Mouse (Mus musculus) lung, postnatal 10 days (tissue): ENCODE data around the gene Lgmn.
A peak's percentile ranks its signal among the peaks of the same experiment; 100 is the strongest.

Experiments used
- DNase-seq: peaks from one replicate; pipeline ENCODE4 v3.0.0; 2021

Gene Lgmn

DNA sequence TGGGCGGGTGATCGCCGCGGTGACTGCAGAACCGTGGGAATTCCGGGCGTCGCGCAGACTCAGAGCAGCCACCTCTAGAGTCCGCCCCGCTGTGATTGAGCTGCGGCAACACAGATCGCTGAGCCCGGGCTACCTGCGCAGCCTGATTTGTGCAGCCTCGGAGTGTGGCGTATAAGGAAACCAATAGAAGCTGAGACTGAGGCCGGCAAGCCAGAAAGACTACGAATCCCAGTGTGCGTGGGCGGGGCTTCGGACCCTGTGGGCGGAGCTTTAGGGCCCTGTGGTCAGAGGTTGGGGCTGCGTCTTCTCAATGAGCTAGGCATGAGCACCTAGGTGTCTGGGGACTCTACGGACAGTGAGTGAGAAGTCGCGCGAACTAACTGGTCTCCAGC, at the start of gene Lgmn:
TSS of gene Lgmn (minus strand) at position 182 of the 392 bp plus-strand sequence.
- peak; percentile 99 for DNase-seq

GRCm38 (mm10) chr12:102484946-102485345, 45.3 kb upstream of the Lgmn start:
- no peak for DNase-seq

DNA sequence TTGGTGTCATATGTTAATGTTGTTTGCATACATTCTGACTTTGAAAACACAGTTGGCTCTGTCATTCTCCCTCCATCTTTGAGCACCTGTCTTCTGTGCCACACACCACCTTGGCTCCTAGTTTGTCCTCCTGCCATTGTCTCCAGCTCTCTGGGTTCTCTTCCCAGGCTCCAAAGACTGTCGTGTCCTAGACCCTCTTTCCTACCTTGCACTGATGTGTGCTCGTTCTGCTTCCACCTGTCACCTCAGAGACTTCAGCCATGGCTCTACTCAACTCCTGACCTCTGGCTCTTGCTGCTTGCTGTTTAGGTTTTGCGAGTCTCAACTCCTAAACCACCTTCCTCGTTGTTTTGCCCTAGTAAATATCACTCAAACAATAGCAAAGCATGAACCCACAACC, 40.9 kb upstream of the Lgmn start:
- DNase-seq: no peak

- DNase-seq: no peak
Observed at GRCm38 (mm10) chr12:102474411-102474810, 34.8 kb upstream of the Lgmn start.

DNA sequence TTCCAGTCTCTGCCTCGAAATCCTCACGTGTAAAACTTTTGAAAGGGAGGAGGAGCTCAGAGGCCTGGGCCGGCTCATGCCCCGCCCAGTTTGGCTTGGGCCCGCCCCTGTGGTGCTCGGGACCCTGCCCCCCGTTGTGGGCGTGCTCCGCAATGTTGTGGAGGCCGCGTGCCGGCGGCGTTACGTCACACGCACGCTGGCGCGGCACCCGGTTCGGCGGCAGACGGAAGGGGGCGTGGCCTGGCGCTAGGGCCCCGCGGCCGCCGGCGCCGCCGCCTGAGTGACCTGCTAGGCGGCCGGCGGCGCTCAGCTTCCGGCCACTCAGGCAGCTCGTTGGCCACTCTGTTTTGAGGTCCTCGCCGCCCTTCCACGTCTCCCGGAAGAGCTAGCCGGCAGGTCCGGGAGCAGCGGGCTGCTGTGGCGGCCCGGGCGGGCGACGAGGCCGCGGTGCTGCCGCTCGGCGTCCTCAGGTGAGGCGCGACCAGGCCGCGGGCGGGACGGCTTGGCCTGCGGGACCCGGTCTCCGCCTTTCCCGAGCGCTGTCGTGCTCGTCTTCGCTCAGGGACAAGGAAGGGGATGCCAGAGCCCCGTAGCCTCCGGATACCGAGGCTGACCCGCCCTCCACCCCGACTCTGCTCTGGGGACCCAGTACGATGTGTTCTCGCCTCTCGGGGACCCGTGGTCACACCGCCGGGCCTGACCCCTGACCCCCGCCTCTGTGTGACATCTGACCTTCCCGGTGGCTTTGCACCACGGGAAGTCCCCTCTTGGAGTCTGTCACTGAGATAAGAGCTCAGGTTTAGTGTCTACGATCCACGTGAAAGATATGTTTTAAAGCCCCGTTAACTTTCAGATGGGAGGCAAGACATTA, 29.5 kb upstream of the Lgmn start, which contains the start of gene Golga5:
TSS of gene Golga5 (plus strand) at position 242 of the 871 bp plus-strand sequence.
- peak; percentile 98 for DNase-seq

GRCm38 (mm10) chr12:102468136-102468535, 28.5 kb upstream of the Lgmn start:
- DNase-seq: no peak

DNA sequence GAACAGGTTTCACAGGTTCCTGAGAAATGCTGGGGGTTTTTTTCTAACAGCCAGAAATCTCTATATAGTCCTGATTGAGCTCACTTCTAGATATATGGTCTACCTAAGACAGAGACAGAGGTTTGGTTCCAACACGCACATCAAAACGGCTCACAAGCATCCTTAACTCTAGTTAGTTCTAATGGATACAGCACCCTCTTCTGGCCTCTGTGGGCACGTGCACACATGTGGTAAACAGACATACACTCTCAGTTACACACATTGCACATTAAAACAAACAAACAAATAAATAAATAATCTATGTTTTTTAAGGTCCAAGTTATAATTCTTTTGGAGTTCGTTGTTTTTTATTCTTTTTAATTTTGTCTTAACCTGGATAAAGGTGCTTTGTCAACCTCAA, 25.0 kb upstream of the Lgmn start:
- DNase-seq: no peak

DNA sequence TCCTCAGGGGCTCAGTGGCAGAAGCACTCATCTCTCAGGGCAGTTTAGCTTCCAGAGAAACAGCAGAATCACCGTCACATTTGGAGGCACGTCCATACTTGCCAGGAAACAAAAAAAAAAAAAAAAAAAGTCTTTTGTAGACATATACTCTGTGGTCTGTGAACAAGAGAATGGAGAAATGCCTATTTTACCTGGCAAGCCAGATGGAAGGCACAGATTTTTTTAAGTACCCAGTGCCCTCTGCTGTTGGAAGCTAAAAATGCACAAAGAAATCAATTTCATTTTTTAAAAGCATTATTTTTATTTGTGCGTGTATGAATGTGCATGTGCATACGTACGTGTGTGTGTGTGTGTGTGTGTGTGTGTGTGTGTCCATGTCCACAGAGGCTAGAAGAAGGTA, 21.6 kb upstream of the Lgmn start:
- no peak for DNase-seq

GRCm38 (mm10) chr12:102460014-102460413, 20.4 kb upstream of the Lgmn start:
- no peak for DNase-seq

DNA sequence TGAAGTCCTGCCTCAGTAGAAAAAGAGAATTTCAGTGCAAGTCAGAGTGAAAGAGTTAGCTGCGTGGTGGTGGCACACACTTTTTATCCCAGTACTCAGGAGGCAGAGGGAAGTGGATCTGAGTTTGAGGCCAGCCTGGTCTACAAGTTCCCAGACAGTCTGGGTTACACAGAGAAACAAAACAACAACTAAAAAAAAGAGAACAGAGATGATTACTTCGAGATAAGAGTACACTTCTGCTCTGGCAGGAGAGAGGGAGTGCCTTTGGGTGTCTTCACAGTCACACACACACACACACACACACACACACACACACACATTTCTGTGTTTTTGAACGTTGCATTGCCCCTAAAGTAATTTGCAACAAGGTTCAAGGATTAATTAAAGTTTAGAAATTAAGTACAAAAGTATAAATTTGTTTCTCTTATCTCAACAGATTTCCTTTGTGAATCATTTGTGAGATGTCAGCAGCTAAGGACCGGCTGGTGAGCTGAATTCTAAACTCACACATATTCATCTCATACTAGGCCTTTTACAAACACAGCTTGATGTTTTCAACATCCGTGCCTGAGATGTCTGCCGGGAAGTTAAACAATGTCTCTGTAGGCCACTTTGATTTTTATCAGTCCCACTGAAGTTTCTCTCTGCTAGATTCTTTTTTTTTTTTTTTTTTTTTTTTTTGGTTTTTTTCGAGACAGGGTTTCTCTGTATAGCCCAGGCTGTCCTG, 17.0 kb upstream of the Lgmn start:
- no peak for DNase-seq

DNA sequence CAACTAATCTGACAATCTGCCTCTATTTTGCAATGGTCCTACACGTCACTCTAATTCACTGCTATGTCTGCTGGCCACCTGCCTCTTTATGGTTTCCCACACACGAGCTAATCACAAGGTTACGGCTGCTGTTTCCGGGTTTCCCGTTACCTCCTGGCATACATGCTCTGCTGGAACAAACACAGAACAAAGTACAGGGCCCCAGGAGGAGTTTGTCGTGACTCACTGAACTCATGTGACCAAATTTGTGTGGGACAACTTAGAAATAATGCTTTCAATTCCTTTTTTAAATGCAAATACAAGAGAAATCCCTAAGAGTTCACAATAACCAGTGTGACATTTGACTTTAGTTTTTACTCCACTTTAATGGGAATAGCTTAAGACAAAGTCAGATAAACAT, 14.0 kb upstream of the Lgmn start:
- DNase-seq: no peak

DNA sequence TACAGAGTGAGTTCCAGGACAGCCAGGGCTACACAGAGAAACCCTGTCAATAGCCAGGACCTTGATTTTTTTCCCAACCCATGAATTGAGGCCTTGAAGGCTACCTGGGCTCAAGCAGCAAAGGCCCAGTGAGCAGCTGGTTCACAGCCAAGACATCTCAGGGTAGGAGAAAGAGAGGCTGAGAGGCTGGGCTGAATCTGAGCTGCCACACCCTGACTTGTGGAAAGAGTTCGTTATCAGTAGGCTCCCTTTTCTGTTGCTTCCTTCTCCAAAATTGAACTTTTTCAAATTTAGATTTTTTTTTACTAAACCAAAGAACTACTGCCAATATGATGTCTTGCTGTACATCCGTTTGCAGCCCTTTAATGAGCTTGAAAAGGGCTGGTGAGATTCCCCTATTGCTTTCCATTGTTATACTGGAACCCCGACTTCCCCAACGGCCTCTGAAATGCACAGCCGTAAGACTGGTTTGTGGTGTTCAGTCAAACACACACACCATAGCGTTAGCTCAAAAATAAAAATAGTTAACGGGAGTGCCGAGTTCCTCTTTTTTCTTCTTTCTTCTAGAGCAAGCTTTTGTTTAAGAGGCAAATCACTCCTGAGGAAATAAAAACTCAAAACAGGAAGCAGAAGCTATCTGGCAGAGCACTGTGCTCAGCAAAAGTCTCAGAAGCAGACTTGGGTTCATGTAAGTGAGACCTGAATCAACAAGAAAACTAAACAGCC, 11.7 kb upstream of the Lgmn start:
- DNase-seq: no peak

DNA sequence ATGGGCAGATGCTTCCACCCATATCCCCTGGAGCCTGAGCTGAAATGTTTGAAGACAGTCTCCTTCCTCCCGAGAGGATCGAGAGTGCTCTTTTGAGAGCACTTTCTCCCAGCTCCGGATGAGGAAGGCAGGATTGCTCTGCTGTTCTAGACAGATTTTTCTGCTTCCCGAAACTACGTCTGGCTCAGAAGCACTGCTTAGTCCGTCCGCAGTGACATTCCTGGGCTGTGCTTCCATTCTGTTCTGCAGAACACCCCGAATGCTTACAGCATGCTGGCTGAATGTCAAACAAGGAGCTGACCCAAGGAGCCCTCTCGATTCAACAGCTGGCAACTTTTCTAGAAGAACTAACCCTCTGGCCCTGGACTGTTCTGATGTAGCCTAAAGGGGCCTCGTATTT, 10.8 kb upstream of the Lgmn start:
- DNase-seq: peak; percentile 53

GRCm38 (mm10) chr12:102445436-102445835, 5.8 kb upstream of the Lgmn start:
- DNase-seq: no peak

DNA sequence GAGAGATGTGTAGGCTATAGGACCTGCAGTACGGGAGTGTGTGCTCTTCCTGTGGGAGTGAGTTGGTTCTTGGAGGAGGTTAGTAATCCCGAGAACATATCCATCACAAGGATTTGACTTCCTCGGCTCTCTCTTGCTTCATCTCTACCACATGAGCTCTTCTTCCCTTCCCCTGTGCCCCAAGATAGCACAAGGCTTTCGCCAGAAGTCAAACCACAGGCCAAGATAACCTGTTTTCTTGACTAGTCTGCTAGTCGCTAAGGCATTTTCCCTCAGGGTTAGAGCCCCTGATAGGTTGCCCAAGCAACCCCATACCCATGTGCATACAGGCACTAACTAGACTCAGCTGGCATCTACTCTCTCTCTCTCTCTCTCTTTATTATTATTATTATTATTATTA, 4.1 kb upstream of the Lgmn start:
- DNase-seq: no peak

DNA sequence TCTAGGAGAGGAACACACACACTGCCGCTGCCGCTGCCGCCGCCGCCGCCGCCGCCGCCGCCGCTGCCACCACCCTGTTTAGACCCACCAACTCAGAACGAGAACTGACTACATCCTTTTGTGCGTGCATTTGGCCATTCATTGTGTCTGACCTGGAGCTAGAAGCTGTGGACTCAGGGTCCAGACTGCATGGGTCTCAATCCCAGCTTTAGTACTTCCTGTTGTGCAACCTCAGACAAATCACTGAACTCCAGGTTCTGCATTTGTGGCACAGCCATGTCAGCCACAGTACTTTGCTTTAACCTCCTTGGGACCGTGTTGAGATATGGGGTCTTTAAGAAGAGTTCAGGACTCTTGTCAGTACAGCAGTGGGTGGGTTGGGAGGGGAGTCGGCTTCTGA, 3.0 kb upstream of the Lgmn start:
- DNase-seq: no peak

GRCm38 (mm10) chr12:102441141-102441540, 1.5 kb upstream of the Lgmn start:
- DNase-seq: no peak

DNA sequence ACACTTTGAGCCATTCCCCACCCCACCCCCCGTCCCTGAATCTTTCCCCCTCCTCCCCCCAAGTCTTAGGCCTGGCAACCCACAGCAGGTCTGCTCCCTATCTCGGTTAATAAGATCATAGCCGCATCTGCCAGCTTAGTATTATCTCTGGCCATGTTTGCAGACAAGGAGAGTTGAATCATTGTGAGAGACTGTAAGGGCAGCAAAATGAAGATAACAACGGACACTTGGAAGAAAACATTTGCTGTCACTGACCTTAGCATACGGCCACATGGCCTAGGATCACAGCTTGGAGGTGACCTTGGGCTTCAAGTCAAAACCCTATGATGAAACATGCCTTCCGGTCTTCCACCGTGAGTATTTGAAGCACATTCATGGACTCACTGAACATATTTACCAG, 938 bp upstream of the Lgmn start:
- no peak for DNase-seq

DNA sequence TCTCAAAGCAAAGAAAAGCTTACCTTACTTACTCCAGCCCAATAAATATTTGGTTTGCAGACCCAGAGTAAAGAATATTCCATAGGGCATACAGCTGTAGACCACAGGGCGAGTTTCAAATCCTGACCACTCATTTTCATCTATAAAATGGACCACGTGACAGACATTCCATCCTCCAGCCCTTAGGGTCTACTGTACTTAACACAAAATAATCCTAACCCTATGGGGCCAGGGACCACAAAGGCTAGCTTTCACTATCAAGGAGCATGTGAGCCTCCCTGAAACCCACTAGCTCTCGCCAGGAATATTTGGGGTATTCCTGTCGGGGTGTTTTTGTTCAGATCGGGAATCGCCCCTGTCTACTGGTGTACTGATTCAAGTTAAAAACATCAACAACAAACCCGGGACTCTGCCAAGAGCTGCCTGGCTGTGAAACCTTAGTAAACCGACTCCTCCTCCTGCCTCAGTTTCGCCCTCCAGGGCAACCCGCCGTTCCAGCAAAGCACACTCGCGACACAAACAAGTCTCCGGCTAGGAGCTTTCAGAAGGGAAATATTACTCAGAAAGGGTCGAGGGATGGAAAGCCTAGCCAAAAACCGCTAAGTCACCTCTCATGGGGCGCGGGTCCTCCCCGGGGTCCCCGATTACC, 506 bp downstream of the Lgmn start:
- no peak for DNase-seq

DNA sequence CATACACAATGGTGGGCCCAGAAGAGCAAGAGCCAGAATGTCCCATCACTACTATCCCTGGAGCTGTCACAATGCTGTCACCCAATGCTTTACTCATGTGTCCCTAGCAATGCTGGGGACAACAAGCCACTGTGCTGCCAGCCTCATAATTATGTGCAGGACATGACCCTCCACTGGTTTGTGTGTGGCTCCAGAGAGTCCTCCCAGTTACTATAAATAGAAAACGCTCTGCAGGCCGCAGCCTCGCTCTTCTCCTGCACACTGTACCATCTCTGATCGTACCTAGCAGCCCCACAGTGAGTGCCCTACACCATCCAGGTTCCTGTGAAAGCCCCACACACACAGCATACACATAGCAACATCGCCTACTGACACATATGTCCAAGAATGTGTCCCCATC, 1.7 kb downstream of the Lgmn start:
- peak; percentile 51 for DNase-seq

DNA sequence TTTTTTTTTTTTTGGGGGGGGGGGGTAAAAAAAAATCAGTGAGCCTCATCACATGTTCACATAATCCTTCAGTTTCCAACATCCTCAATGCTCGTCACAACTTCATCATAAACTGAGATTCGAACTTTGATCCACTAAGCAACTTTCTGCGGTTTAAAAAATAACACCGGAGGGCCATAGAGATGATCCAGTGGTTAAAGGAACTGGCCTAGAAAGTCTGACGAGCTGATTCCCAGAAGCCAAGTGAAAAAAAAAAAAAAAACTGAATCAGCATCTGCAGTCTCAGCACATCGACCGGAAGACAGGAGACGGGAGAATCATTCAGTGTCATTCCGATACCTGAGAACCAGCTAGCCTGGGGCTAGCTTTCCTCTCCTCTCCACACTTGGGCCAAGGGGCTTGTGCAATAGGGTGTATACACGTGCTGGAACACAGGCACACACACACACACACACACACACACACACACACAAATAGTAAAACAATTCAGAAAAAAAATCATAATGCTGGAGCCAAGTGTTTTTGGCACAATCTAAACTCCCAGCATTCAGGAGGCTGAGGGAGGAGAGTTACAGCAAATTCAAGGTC, 2.6 kb downstream of the Lgmn start:
- DNase-seq: peak; percentile 29

DNA sequence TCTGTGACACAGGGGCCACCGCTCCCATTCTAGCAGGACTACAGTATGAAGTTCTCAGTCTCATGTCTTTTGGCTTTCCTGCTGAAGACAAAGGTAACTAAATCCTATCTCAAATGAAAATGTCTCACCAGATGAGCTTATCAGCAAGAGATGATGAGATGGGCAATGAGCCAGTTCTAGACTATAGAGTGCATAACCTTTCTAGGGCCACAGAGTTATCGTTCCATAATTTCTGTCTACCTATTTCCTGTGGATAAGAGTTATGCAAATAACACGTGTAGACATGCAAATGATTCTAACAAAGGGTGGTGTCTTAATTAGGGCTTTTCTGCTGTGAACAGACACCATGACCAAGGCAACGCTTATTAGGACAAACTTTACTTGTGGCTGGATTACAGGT, 5.5 kb downstream of the Lgmn start:
- no peak for DNase-seq

- DNase-seq: peak; percentile 25
Observed at GRCm38 (mm10) chr12:102432238-102432637, 7.4 kb downstream of the Lgmn start.
